Mouse (Mus musculus) skeletal muscle tissue, postnatal 0 days (tissue): ENCODE results near the gene Kbtbd4. TPM values are rescaled to one million over a fixed set of nuclear protein-coding genes. Genes with fewer than 3 reads are reported as not detected.

Source experiments
- polyA plus RNA-seq: library from polyadenylated mRNA; unstranded; fragments of >200 nt; fragmentation: Nextera tagmentation; extraction: Ambion mirVana; gene quantifications from 2 replicates; pipeline ENCODE4 v1.2.1, GENCODE M21; 2015

Kbtbd4 gene
- 15.1 and 15.8 TPM in 2 replicates for polyA plus RNA-seq

GRCm38 (mm10) chr2:90904076-90904855, at the start of gene Kbtbd4, which contains the start of gene Ndufs3:
Gene Kbtbd4, plus strand, starts transcription at chr2:90904740.
Gene Ndufs3, minus strand, starts transcription at chr2:90904827.

GRCm38 (mm10) chr2:90885218-90886041, 19.1 kb upstream of the Kbtbd4 start, which contains the start of gene C1qtnf4:
Gene C1qtnf4, plus strand, starts transcription at chr2:90885860.

GRCm38 (mm10) chr2:90940233-90941229, 36.0 kb downstream of the Kbtbd4 start, which contains the start of gene Celf1:
Gene Celf1, plus strand, starts transcription at chr2:90940382.

Other genes starting within 250 kb of the Kbtbd4 start
- gene Nup160, start 227.5 kb upstream of the Kbtbd4 start, polyA plus RNA-seq, result 7.7 and 9.2 TPM in 2 replicates
- 30.2 and 30.3 TPM in 2 replicates for gene Fnbp4, start 159.4 kb upstream of the Kbtbd4 start, polyA plus RNA-seq
- 0.45 and 0.46 TPM in 2 replicates for gene Agbl2, start 122.0 kb upstream of the Kbtbd4 start, polyA plus RNA-seq
- 182 TPM in 2 replicates for gene Mtch2, start 57.6 kb upstream of the Kbtbd4 start, polyA plus RNA-seq
- gene C1qtnf4, start 18.9 kb upstream of the Kbtbd4 start, polyA plus RNA-seq, result 15.2 and 18.3 TPM in 2 replicates
- gene Ndufs3, start 87 bp downstream of the Kbtbd4 start, polyA plus RNA-seq, result 403 and 405 TPM in 2 replicates
- 36.5 and 40.4 TPM in 2 replicates for gene Celf1, start 35.6 kb downstream of the Kbtbd4 start, polyA plus RNA-seq
- gene Rapsn, start 130.9 kb downstream of the Kbtbd4 start, polyA plus RNA-seq, result 58.7 and 61.8 TPM in 2 replicates
- gene Psmc3, start 149.3 kb downstream of the Kbtbd4 start, polyA plus RNA-seq, result 341 and 342 TPM in 2 replicates
- 37.7 and 43.8 TPM in 2 replicates for gene Slc39a13, start 165.7 kb downstream of the Kbtbd4 start, polyA plus RNA-seq
- gene Spi1, start 177.7 kb downstream of the Kbtbd4 start, polyA plus RNA-seq, result 7.5 and 10.0 TPM in 2 replicates
- gene Mybpc3, start 213.4 kb downstream of the Kbtbd4 start, polyA plus RNA-seq, result 0.34 and 0.54 TPM in 2 replicates